Mouse (Mus musculus) intestine, embryonic 16.5 days (tissue): ENCODE measurements around the gene Polr3a. TPM values are rescaled to one million over a fixed set of nuclear protein-coding genes. Genes with fewer than 3 reads are reported as not detected.
"Not testable (repeated sequence)": the region's sequence is repeated elsewhere in the genome, so short reads cannot be mapped to it uniquely, and the experiment has no call there.

Source experiments
- ATAC-seq: fragments of 200-750 bp; cut with Nextera tagmentation; 2 replicates; pipeline ENCODE4 v1.8.0; 2017; ENCODE audit warnings: moderate TSS enrichment, moderate library complexity
- H3K27ac ChIP-seq: fragments of 300-500 bp; sonication (generic); 2 replicates; pipeline ENCODE4 v1.5.1; 2014; ENCODE audit warnings: mild to moderate bottlenecking, low read length
- H3K27me3 ChIP-seq: fragments of 300-500 bp; sonication (generic); replicated peaks from 2 replicates; pipeline ENCODE4 v1.6.1; 2014; ENCODE audit warnings: low read length, control low read depth, mixed read lengths; ENCODE audit not compliant: control insufficient read depth, insufficient read depth
- H3K36me3 ChIP-seq: fragments of 300-500 bp; sonication (generic); 2 replicates; pipeline ENCODE4 v1.6.1; 2014; ENCODE audit warnings: low read length, control low read depth; ENCODE audit not compliant: control insufficient read depth, insufficient read depth
- H3K4me1 ChIP-seq: fragments of 300-500 bp; sonication (generic); 2 replicates; pipeline ENCODE4 v1.6.1; 2014; ENCODE audit warnings: low read length, control low read depth, mixed read lengths; ENCODE audit not compliant: control insufficient read depth, insufficient read depth
- H3K4me2 ChIP-seq: fragments of 300-500 bp; sonication (generic); 2 replicates; pipeline ENCODE4 v1.6.1; 2014; ENCODE audit warnings: low read depth, low read length, control low read depth
- H3K4me3 ChIP-seq: fragments of 300-500 bp; sonication (generic); 2 replicates; pipeline ENCODE4 v1.5.1; 2014; ENCODE audit warnings: mild to moderate bottlenecking, low read length
- H3K9ac ChIP-seq: fragments of 300-500 bp; sonication (generic); 2 replicates; pipeline ENCODE4 v1.6.1; 2014; ENCODE audit warnings: low read depth, low read length
- H3K9me3 ChIP-seq: fragments of 300-500 bp; sonication (generic); 2 replicates; pipeline ENCODE4 v1.6.1; 2016; ENCODE audit warnings: low read length, control low read depth; ENCODE audit not compliant: control insufficient read depth
- WGBS: fragments of 180-500 bp; shearing (Covaris S2); extraction: QIAGEN DNeasy Blood & Tissue Kit; methylation state at CpG from one replicate; pipeline ENCODE4 v1.1.7; 2014; 5-methylcytosine and 5-hydroxymethylcytosine counted together
- polyA plus RNA-seq: library from polyadenylated mRNA; unstranded; fragments of >200 nt; fragmentation: Nextera tagmentation; extraction: Ambion mirVana; gene quantifications from 2 replicates; pipeline ENCODE4 v1.2.1, GENCODE M21; 2015

The Polr3a gene
- polyA plus RNA-seq, 1 experiment from 2014 or later, result 15.3 TPM

DNA sequence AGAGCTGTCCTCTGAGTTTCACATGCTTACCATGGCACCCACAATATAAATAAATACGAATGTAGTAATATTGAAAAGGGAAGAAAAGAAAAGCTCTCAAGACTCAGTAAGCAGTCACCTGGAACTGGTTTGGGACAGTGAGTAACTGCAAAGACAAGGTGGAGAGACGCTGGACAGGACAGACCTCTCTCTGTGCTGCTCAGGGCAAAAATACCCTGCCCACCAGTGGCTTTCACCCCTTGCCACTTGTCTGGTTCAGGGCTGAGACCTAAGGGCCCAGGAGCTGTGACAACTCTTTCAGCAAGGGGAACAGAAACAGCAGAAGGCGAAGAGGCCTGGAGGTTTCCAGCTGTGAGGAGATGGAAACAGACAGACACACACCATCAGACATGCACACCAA lies 28.7 kb downstream of the Polr3a start:
- no peak overlapping the region for H3K4me2 ChIP-seq
- H3K4me1 ChIP-seq, result no peaks in the 10 kb centered on the region
- H3K9ac ChIP-seq, result no peak overlapping the region
- H3K4me3 ChIP-seq, result no peak overlapping the region
- H3K27ac ChIP-seq, result no peak overlapping the region
- 87% methylated on average over 3 of the region's 3 CpGs for WGBS
- no peaks in the 10 kb centered on the region for H3K27me3 ChIP-seq
- peaks cover 25% of the 10 kb centered on the region for H3K36me3 ChIP-seq
- no peak for ATAC-seq
- no peaks in the 10 kb centered on the region for H3K9me3 ChIP-seq

DNA sequence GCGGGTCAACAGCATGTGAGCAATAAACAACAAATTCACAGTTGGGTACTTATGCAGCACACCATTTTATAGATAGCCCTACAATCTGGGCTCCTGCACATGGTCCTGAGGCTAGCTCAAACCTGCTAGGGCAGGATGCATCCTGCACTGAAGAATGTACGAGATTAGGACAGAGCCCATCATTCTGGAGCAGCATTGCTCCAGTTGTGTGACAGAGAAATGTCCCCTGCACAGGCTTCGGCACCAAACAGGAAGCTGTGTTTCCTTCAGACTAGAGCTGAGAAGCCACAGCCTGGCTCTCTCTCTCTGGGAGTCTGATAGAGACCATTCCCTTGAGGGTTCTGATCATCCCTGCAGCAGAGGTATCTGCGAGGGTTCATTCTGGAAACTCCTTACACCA lies 43.3 kb downstream of the Polr3a start:
- not testable (repeated sequence) for H3K4me3 ChIP-seq, H3K9ac ChIP-seq, H3K9me3 ChIP-seq, H3K27ac ChIP-seq, ATAC-seq, H3K4me2 ChIP-seq, H3K4me1 ChIP-seq, H3K36me3 ChIP-seq, H3K27me3 ChIP-seq
- 85% methylated on average over 4 of the region's 4 CpGs for WGBS

Other genes starting within 250 kb of the Polr3a start
- gene Dlg5, start 241.1 kb downstream of the Polr3a start, polyA plus RNA-seq, result 7.4 and 7.8 TPM in 2 replicates
- gene E330034G19Rik, start 193.8 kb downstream of the Polr3a start, polyA plus RNA-seq, result not detected in 2 replicates
- 685 and 745 TPM in 2 replicates for gene Rps24, start 67 bp upstream of the Polr3a start, polyA plus RNA-seq